Mouse (Mus musculus): ENCODE measurements around the gene Ptprn2. TPM values are rescaled to one million over a fixed set of nuclear protein-coding genes. Genes with fewer than 3 reads are reported as not detected.
"Not testable (repeated sequence)": the region's sequence is repeated elsewhere in the genome, so short reads cannot be mapped to it uniquely, and the experiment has no call there.

Ptprn2 gene
- not detected for total RNA-seq (2021)
- long read RNA-seq, experiment 1, partial matches to known transcripts = 0 of 1 reads
- long read RNA-seq, experiment 1, other reads (novel, unspliced or antisense) = 1 of 1 reads
- long read RNA-seq, experiment 2 = 0 reads

DNA sequence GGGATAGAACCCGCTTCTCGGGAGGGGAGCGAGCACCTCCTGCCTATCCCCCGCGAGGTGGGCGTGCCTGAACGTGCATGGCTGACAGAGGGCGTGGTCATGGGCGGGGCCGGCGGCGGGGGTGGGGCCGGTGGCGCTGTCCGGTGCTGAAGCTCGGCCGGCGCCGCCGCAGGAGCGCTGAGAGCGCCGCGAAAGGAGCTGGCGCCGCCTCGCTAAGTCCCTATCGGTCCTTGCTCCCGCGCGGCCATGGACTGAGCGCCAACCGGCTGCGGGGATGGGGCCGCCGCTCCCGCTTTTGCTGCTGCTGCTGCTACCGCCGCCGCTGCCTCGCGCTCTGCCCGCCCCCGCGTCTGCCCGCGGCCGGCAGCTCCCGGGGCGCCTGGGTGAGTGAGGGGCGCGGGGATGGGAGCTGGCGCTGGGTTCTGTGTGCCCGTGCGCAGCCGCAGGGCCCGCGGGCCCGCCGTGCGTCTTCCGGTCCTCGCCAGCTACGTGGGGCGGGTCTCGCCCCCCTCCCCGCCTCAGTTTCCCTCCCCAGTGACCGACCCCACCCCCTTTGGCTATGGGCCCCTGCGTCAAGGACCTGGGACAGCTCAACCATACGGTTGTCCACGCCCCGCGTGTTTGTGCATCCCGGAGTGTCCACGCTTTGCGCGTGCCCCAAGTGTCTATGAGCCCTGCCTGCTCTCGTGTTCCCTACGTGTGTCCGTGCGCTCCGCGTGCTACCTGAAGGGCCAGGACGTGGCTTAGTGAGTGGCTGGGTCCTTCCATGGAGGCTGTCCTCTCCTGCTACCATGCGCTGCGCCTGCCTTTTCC, at the start of gene Ptprn2:
Gene Ptprn2 (plus strand): TSS at position 130 of the 813 bp plus-strand sequence.
- peak; percentile 22 for DNase-seq

DNA sequence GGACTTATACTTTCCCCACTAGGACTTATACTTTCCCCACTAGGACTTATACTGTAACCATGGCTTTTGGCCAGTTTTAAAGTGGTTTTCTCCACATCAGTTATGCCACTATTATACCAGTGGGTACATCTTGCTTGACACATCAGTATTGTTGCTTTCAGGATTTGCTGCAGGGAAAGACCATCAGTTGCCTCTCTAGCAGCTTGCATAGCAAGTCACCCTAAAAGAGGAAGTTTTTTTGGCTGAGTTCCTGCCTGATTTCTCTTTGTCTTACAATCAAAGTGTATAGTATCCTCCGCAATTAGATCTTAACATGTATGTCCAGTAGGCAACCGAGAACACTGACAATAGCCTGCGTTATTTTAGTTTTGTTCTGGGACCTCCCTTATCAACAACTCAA, 49.4 kb upstream of the Ptprn2 start:
- no peak for DNase-seq

DNA sequence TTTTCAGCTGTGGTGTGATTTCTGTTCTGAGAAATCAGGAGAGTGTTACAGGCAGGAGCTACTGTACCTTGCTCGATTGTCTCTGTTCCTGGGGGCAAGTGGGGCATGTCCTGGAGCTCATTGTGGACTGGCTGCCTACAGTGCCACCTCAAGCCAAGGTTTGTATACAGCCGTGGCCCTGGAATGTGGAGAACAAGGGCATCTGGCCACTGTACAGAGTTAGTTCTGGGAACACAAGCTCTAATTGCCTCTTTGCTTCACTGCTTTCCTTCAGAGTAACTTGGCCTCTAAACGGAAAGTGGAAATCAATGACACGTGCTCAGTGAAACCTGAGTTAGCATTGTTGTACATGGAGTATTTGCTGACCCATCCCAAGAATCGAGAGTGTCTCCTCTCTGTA, 46.9 kb upstream of the Ptprn2 start:
- DNase-seq = no peak

DNA sequence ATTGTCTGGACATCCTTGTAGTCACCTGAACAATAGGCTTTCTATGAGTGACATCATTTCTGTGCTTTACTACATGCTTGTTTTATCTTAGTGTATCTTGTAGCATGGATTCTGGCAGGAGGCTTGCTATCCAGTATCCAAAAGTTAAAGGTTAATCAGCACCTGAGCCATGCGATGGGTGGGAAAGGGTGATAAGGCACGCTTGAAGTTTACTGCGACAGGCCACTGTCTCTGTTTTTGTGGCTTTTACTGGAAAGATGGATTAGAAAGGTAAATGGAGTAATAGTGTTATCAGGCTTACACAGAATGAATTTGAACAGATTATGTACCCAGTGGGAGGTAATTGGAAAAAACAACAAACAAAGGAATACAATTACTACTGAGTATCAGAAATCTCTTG, 43.3 kb upstream of the Ptprn2 start:
- DNase-seq = no peak

DNA sequence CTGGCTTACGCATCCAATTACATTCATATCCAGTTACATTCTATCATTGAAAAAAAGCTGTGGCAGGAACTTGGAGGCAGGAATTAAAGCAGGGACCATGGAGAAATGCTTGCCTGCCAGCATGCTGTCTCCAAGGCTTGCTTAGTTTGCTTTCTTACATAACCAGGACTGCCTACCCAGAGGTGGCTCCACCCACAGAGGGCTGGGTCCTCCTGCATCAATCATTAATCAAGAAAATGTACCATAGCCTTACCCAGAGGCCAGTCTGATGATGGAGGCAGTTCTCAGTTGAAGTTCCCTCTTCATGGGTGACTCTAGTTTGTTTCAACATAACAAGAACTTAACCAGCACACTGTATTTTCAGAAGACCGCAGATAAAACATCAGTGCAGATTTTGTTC, 36.0 kb upstream of the Ptprn2 start:
- DNase-seq = no peak

DNA sequence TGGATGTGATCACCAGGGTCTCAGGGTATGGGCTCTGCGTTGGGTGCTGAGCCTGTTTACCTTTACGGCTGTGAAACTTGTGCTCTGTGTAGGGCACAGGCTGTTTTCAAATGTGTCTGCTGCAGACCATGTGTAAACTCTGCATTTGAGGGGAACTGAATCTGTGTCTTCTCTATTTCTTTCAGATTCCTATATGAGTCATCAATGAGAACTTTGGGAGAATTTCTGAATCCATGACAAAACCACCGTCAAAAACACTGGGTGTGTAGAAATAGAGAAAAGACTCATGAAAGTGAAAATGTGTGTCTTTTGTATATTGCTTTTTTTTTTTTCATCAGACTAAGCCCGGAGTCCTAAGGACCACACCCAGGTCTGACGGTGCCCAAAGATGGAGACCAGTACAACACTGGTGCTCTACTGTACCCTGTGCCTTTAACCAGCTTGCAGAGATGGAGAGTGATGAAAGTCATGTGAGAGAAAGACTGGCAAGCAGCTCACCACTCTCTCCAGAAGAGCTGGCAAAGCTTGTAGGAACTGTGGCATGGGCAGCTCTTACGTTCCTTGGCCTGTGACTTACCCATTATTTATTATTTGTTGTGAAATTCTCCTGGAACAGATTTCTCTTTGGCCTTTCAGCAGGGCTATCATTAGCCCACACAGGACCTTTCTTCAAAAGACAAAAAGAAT, 25.0 kb upstream of the Ptprn2 start:
- DNase-seq = no peak

DNA sequence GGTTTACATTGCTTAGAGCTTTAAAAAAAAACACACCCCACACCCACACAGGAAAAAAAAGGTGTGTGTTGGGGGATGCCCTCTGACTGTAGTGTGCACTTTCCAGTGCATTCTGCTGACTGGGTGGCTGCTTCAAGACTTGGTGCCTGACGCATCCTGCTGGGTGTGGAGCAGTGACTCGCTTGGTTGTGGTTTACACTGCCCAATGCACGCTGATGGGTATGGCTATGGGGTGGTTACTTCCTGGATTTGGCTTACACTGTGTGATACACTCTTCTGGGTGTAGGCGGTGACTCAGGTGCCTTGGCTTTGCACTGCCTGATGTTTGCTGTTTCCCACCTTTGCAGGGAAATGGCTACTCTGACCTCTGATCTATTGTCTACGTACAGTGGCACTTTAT, 18.5 kb upstream of the Ptprn2 start:
- no peak for DNase-seq

DNA sequence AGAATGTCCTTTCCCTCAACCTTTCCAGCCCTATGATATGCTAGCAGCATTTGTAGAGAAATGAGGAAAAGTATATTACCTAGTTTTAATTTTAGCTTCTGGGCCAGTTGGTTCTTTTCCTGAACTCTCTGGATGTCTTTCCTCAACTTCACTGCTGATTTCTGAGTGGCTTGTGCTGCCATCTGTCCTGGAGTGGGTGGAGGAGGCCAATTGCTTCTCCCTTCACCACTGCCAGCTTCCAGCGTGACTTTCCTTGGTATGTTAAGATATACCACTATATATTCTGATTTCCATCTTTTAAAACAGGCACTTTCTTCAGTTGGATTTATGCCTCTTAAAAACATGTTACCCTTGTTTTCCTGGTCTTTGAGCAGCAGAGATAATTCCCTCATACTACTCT, 17.2 kb upstream of the Ptprn2 start:
- no peak for DNase-seq

DNA sequence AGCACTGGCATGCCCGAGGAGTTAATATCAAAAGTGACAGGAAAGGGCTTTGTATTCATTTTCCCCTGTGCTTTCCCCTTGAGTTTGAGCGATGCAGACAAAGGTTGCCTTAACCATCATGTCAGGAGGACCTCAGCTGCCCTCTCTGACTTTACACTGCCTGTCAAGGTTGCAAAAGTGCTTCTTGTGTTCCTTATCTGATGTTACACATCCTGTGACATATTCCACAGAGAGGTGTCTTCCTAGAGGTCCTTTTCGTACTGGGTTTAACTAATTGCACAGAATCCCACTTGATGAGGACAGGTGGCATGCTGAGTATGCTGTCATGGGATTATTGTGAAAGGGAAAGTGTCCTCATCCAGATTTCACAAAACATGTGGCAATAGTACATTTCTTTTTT, 16.4 kb upstream of the Ptprn2 start:
- DNase-seq = no peak

DNA sequence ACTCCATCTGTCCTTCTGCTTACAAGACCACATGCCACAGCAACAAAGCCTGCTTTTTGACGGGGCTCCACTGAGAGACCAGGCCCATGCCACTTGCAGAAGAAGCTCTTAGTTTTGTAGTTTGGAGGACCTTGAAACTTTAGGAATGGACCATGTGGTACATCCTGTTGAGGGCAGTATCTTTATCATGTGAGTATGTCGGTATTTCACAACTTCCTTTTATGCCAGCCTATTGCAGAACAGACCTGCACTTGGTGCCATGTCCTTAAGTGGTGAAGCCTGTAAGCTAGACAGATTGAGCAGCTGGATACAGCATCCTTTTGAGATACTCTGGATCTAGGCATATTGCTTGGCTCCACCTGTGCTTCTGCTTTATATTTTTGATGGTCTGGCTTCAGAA, 12.3 kb upstream of the Ptprn2 start:
- DNase-seq = no peak

DNA sequence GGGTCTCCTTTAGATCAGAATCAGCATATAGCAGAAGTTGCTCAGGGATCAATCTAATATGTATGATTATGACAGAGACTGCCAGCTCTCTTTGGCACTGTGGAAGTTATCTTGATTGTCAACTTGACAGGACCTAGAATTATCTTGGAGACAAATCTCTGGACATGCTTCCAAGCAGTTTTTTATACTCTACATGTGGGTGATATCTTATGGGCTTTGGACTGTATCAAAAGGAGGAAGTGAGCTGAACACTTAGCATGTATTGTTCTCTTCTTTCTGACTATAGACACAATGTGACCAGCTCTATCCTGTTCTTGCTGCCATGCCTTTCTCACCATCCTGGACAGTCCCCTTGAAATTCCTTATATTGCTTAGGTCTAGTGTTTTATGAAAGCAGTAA, 11.8 kb upstream of the Ptprn2 start:
- DNase-seq = no peak

DNA sequence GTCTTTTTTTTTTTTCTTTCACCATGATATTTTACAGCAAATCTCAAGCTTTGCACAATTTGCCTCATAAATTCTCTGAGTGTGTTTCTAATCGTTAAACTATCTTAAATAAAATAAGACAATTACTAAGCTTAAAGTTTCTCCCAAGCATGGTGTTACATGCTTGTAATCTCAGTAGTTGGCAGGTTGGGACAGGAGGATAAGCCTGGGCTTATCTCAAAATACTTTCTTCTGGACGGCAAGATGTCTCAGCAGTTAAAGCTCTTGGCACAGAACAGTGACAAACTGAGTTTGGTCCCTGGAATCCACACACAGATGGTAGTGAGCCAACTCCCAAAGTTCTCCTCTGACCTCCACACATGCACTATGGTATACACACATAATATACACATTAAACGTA, 10.8 kb upstream of the Ptprn2 start:
- no peak for DNase-seq

DNA sequence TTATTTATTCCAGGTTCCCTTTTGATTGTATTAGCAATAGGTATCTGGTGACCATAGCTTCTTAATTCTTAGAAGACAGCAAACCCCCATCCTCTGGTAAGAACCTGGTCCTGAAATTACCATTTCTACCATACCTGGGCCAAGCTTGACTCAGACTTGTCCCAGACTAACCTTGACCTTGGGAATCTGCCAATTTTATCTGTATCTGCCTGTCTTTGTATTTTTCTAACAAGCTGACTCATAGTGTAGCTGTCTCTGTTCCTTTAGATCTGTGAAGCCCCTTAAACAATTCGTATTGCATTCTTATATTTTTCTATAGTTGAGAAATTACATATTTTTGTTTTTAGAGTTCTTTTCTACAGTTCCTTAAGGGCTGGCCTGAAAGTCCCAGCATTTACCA, 6.7 kb upstream of the Ptprn2 start:
- no peak for DNase-seq

DNA sequence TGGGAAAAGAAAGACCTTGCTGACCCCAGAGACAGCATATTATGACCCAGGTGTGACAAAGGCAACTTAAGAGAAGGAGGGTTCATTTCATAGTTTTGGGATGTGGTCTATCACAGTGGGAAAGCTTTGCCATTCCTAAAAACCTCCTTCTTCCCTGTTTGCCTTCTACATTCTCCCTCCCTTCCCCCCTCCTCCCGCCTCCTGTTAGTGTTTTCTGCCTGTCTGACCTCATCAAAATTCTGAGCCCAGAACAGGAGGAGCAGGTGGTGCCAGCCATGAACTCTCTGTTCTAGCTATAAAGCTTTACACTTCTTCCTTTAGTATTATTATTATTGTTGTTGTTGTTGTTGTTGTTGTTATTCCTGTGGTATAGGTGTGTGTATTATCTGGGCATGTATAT, 3.6 kb upstream of the Ptprn2 start:
- DNase-seq = no peak

DNA sequence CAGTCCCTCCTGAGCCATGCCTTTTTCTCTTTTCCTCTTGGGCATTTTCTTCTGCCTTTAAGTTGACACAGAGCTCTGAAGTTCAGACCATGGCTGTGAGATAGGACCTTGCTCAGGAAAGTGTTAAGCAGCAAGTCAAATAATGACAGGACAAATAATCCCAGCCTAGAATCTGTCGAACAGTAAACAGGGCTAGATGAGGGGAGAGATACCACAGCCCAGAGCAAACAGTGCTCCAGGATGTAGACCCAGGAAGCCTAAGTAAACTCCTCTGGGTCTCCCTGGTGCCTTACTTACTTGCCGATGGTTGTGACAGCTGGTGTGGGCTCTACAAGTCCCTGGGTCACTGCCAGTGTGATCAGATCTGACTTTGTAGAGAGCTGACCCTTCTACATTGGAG, 1.9 kb upstream of the Ptprn2 start:
- no peak for DNase-seq

DNA sequence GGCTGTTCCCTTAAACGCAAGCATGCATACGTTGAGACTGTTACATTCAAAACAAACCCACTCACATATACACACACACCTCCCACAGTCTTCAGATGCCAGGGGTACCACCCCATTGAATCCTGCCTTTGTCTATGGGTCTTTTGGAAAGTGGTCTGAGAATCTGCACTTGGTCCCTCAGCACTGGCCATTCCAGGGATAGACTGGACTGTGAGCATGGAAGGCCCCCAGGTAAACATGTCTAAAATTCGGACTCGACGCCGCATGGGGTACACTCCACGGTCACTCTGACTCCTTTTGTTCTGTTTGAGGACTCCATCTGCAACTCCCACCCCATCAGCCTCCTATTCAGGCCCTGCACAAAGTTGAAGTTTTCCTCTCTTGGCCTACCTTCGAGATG, 529 bp upstream of the Ptprn2 start:
- no peak for DNase-seq

DNA sequence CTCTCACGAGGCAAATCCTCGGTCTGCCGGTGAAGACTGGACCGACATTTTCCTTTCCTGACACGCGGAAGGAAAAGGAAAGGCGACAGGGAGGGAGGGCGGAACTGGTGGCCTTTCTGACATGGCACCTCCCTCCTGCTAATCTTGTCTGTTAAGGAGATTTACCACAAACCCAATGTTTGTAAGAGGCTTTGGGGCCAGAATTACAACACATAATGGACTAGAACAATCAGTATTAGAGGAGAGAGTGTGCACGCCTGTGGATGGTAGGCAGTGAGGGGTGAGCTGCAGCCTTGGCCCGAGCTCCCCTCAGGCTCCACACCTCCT, 847 bp downstream of the Ptprn2 start:
- DNase-seq = no peak

DNA sequence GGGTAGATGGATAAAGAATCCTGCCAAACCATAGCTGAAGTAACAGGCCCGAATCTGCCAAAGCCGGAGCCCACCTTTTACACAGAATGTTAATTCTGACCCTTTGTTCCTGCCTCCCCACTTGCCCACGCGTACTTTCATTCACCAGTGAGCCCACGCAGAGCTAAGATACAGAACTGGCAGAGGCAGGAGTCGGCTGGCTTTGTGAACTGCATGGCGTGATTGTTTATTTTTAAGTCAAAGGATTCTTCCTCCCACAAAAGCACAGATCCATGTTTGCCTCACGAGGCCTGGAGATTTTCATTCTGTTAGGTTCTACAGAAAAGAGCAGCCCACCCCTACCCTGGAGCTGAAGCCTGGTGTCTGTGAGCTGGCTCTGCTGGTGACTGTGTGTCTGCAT, 3.3 kb downstream of the Ptprn2 start:
- DNase-seq = no peak

DNA sequence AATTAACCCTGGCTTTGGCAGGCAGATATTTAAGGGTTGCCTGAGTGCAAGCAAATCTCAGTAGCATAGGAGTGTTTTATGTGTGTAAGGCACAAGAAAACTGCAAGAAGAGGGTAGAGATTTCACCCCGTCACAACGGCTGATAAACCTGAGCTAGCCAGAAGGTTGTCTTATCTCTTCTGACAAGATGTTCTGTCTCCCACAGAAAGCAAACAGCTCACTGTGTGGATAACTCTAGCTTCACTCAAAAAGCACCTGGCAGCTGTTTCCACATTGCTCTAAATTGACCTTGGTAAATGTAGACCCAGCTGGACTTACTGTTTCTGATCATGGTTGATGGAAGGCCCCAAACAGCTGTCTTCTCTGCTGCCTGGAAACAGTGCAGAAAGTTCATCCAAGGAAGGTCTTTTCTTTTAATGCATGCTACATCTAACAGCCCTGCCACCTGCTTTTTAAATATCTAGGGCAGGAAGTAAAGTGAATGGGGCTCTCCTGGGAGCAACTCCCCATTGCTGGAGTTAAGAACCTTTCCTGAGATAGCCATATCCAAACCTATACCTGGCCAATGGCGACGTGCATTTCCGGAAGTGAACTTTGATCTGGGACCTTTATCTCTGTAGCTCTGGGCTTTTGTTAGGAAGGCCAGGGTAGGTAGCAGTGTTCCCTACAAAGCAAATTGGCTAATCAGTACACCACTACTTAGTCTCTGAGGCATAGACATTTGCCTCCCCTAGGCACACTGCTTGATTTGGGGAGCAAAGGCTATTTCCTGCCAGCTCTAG, 5.2 kb downstream of the Ptprn2 start:
- DNase-seq = no peak

DNA sequence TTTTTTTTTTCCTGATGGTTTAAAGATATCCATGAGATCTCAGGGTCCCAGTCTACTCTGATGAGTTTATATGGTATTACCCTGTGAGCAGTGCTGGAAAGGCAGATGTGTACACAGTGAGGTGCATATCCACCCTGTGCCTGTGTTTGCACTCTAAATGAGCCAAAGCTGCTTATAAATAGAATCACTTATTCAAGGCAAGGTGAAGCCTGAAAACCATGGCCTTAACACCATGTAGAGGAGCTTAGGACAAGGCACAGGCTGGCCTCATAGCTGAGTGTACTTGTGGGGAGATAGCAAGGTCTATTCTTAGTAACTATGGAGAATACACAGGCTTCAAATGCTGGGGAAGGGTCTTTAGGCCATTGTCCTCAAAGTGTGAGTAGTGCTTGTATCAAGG, 13.1 kb downstream of the Ptprn2 start:
- DNase-seq = no peak

DNA sequence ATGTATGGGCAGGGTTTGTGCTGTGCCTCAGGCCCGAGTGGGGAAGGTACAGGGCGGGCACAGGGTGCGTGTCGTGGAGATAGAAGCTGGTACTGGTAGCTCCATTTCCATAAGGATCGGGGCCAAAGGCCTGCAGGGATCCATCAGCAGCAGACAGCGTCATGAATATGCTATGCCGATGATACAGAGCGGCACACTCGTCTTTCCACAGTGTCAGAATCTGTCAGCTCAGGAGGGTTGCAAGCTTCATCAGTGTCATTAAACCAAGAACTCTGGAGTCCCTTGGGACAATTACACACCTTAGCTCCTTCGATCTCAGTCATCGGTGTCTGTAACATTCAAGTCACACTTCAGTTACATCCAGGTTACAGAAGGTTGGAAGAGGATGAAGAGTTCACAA, 15.1 kb downstream of the Ptprn2 start:
- no peak for DNase-seq

DNA sequence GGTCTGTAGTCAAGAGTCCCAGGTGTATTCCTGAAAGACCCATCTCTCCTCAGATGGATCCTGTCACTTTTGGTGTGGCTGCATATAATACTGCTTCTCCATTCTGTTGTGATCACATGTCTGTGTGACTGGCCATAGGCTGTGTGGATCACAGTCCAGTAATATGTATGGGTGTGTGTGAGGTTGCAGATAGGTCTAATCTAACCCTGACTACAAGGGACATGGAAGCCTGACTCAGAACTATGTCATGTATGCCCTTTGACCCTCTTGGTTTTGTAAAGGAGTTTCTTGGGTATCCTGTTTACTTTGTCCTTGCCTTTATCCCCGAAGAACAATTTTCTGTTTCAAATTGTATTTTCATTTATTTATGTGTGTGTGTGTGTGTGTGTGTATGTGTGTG, 27.0 kb downstream of the Ptprn2 start:
- no peak for DNase-seq

DNA sequence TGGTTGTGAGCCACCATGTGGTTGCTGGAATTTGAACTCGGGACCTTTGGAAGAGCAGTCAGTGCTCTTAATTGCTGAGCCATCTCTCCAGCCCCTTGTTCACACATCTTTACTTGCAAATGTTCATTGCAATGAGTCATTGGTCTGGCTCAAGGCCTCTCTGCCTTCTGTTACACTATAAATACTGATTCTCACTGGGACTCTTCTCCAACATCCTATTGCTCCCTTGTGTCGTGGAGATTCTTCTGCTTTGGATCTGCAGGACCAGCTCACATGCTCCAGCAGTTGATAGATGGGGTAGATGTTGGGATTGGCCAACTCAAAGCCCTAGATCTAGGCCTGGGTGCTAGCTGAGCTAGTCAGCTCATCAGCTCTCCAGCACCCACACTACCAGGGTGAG, 28.3 kb downstream of the Ptprn2 start:
- DNase-seq = not testable (repeated sequence)

Measured in gastrocnemius, postnatal 25 days (tissue).